Comparison of ENCODE assay signal across 8 mouse cellular contexts in genomic region chr2:180892841-180893521, GRCm38 (mm10). TPM values are rescaled to one million over a fixed set of nuclear protein-coding genes. Genes with fewer than 3 reads are reported as not detected.
DNase-seq lines count a peak whose midpoint lies in the region; ATAC-seq and TF ChIP-seq lines count a peak whose summit lies in the region.

No protein-coding gene starts in this region.

- WGBS in lung, embryonic 15.5 days: 1% methylated on average over 85 of the region's 97 CpGs
- WGBS in lung, adult 2 months: 1% methylated on average over 97 of the region's 97 CpGs
- under 1% methylated on average over 92 of the region's 97 CpGs for WGBS in heart, embryonic 16.5 days
- 0% methylated on average over 92 of the region's 97 CpGs for WGBS in midbrain, embryonic 16.5 days

- no peak overlapping the region for H3K27ac ChIP-seq in lung, embryonic 15.5 days
- H3K27ac ChIP-seq in heart, embryonic 16.5 days (ENCODE audit: low read length): no peak overlapping the region
- peak overlapping the region; percentile 99 for H3K27ac ChIP-seq in midbrain, embryonic 16.5 days (ENCODE audit: low read length)

- peak overlapping the region; percentile 39 for H3K4me3 ChIP-seq in lung, embryonic 15.5 days
- H3K4me3 ChIP-seq in lung, adult 2 months (replicated peaks; ENCODE audit: extremely low read depth, low read depth, low read length): no peak overlapping the region
- H3K4me3 ChIP-seq in heart, embryonic 16.5 days (ENCODE audit: low read length): peak overlapping the region; percentile 57
- peak overlapping the region; percentile 84 for H3K4me3 ChIP-seq in midbrain, embryonic 16.5 days (ENCODE audit: low read depth, low read length)

- no peaks in the 10 kb centered on the region for H3K36me3 ChIP-seq in lung, embryonic 15.5 days
- no peaks in the 10 kb centered on the region for H3K36me3 ChIP-seq in heart, embryonic 16.5 days (ENCODE audit: control insufficient read depth, insufficient read depth)
- no peaks in the 10 kb centered on the region; the same call in 1 of the 2 replicates for H3K36me3 ChIP-seq in midbrain, embryonic 16.5 days (ENCODE audit: control insufficient read depth, insufficient read depth, low read length)

- no peak for TF ChIP-seq CTCF in lung, adult 2 months (IDR thresholded peaks at IDR 0.05; ENCODE audit: insufficient read depth, low read length)

- no peak for ATAC-seq in lung, embryonic 15.5 days (ENCODE audit: borderline replicate concordance, extremely low read depth, low FRiP score, low TSS enrichment)
- no peak for ATAC-seq in heart, embryonic 16.5 days (replicated peaks; ENCODE audit: extremely low read depth, insufficient read depth, low FRiP score)
- peak; percentile 59 for ATAC-seq in midbrain, embryonic 16.5 days

- H3K27me3 ChIP-seq in lung, embryonic 15.5 days: peaks cover 92% of the 10 kb centered on the region
- peaks cover 99% of the 10 kb centered on the region for H3K27me3 ChIP-seq in heart, embryonic 16.5 days (ENCODE audit: control insufficient read depth, insufficient read depth, low read length)
- H3K27me3 ChIP-seq in midbrain, embryonic 16.5 days (ENCODE audit: control insufficient read depth, insufficient read depth, low read depth, low read length): no peaks in the 10 kb centered on the region

- no peak for TF ChIP-seq POLR2A in lung, adult 2 months (IDR thresholded peaks at IDR 0.05; ENCODE audit: borderline replicate concordance, extremely low read depth, low read depth, low read length)

- H3K9me3 ChIP-seq in lung, embryonic 15.5 days: no peaks in the 10 kb centered on the region
- no peaks in the 10 kb centered on the region for H3K9me3 ChIP-seq in heart, embryonic 16.5 days (replicated peaks; ENCODE audit: control insufficient read depth, low read length)
- no peaks in the 10 kb centered on the region for H3K9me3 ChIP-seq in midbrain, embryonic 16.5 days (replicated peaks; ENCODE audit: control insufficient read depth, low read length, poor library complexity, severe bottlenecking)

- H3K4me2 ChIP-seq in lung, embryonic 15.5 days: peak overlapping the region; percentile 74
- H3K4me2 ChIP-seq in heart, embryonic 16.5 days (ENCODE audit: low read depth, low read length): peak overlapping the region; percentile 85
- H3K4me2 ChIP-seq in midbrain, embryonic 16.5 days (ENCODE audit: low read length): peak overlapping the region; percentile 73

- no peak for DNase-seq in lung, adult 2 months
- peak; percentile 73 to 90 for DNase-seq in cerebellum, postnatal 4 days (ENCODE audit: low spot score in 2 of 2)
- peak; percentile 92 to 95 for DNase-seq in left cerebral cortex, adult 18-20 months (ENCODE audit: low spot score in 2 of 2)
- DNase-seq in thymus, postnatal 36 days: peak; percentile 11 to 30
- no peak for DNase-seq in ovary, adult 18-20 months (ENCODE audit: low spot score)

- peaks cover 29% of the 10 kb centered on the region for H3K4me1 ChIP-seq in lung, embryonic 15.5 days
- H3K4me1 ChIP-seq in lung, adult 2 months (ENCODE audit: control insufficient read depth, insufficient read depth, low read length): no peaks in the 10 kb centered on the region
- peaks cover 18% of the 10 kb centered on the region for H3K4me1 ChIP-seq in heart, embryonic 16.5 days (ENCODE audit: control insufficient read depth, insufficient read depth, low read length)
- H3K4me1 ChIP-seq in midbrain, embryonic 16.5 days (ENCODE audit: control insufficient read depth, insufficient read depth, low read length): peaks cover 50% of the 10 kb centered on the region

- H3K9ac ChIP-seq in lung, embryonic 15.5 days: no peak overlapping the region
- H3K9ac ChIP-seq in heart, embryonic 16.5 days (ENCODE audit: low read length): peak overlapping the region; percentile 18; the same call in 1 of the 2 replicates
- H3K9ac ChIP-seq in midbrain, embryonic 16.5 days (ENCODE audit: low read depth, low read length): peak overlapping the region; percentile 98

RNA-seq across cellular contexts. Expression of gene Ythdf1, which starts 27.8 kb away (rescaled TPM):
- 54.7 and 58.1 TPM in 2 replicates for polyA plus RNA-seq in lung, embryonic 15.5 days (2015; fragmentation: Nextera tagmentation; extraction: Ambion mirVana)
- polyA plus RNA-seq in lung, adult 2 months (2012; rRNA removed): 28.2 and 42.9 TPM in 2 replicates
- polyA plus RNA-seq in heart, embryonic 16.5 days (2015; fragmentation: Nextera tagmentation; extraction: Ambion mirVana): 17.5 and 33.9 TPM in 2 replicates
- total RNA-seq in left cerebral cortex, adult 18-20 months (2021): 10 to 100 TPM; 59.0 to 59.7 TPM
- 38.8 and 45.2 TPM in 2 replicates for polyA plus RNA-seq in midbrain, embryonic 16.5 days (2015; fragmentation: Nextera tagmentation; extraction: Ambion mirVana)

RNA-seq across cellular contexts. Expression of gene Birc7, which starts 35.8 kb away (rescaled TPM):
- polyA plus RNA-seq in lung, embryonic 15.5 days (2015; fragmentation: Nextera tagmentation; extraction: Ambion mirVana): 0.12 TPM in 1 of 2 replicates, not detected in the other
- polyA plus RNA-seq in lung, adult 2 months (2012; rRNA removed): not detected in 2 replicates
- 0.09 and 0.27 TPM in 2 replicates for polyA plus RNA-seq in heart, embryonic 16.5 days (2015; fragmentation: Nextera tagmentation; extraction: Ambion mirVana)
- total RNA-seq in left cerebral cortex, adult 18-20 months (2021): not detected
- not detected in 2 replicates for polyA plus RNA-seq in midbrain, embryonic 16.5 days (2015; fragmentation: Nextera tagmentation; extraction: Ambion mirVana)

Comparison
In these comparisons a context has a peak if more than half of its experiments do, and no peak if none do; other contexts are left out.
1. DNase-seq: peak in cerebellum, postnatal 4 days (2 of 2), left cerebral cortex, adult 18-20 months (2 of 2) and thymus, postnatal 36 days (2 of 2); none in lung, adult 2 months (single experiment) and ovary, adult 18-20 months (single experiment).
2. Peak in every context shown above with its lines, with median percentiles within 50 percentile points of each other: H3K4me2 ChIP-seq.